Mouse (Mus musculus): Measurements from ENCODE around the gene Zfp759.
"Not testable (repeated sequence)": the region's sequence is repeated elsewhere in the genome, so short reads cannot be mapped to it uniquely, and the experiment has no call there.

Gene Zfp759

DNA sequence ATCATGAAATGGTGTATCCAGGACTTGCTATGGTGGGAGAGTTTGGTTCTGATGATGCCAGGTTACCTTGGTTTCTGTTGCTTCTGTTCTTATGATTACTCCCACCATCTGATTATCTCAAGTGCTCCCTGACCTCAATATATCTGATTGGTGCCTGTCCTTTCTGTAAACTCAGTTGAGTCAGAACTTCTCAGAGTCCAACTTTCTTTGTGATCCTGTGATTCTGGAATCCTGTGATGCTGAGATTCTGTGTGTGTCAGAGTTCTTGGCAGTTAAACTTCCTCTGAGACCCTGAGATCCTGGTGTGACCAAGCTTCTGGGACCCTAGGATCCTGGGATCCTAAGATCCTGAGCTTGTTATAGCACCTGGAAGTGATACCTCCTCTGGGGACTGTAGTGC lies at the start of gene Zfp759:
Zfp759 (plus strand) TSS at position 301 of the 400 bp plus-strand sequence.
- not testable (repeated sequence) for DNase-seq (ENCODE audit: low spot score)

DNA sequence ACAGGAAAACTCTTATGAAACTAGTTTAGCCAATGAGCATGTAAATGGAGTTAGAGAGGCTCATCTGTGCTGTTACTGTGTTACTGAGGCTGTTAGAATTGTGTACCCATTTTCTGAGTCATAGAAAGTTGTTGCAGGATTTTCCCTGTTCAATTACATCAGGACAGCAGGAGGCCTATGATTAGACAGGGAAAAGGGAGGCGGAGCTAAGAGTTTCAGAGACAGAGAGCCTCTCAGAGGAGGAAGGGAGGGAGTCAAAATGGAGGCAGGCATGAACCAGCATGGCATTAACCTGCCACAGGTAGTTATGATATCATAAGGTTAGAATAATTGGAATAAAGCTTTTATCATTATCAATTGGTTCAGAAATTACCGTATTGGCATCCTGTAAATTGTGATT lies 48.7 kb upstream of the Zfp759 start:
- DNase-seq (ENCODE audit: low spot score) = no peak

DNA sequence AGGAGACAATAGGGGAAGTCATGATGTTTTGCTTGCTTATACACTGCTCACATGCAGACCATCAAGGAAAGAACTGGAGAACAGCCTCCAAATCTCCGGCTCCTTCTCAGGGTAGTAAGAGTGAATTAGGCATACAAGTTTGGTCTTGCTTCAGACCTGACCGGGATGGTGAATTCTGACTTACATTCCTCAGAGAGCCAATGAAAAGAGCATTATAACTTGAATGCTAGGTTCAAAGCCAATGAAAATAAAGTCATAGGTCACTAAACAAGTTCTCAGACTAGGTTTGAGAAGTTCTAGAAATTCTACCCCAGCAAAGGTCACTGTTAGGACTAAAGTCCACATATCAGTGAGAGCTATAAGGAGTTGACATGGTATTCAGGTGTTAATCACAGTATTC lies 44.2 kb upstream of the Zfp759 start:
- no peak for DNase-seq (ENCODE audit: low spot score)

GRCm38 (mm10) chr13:67081142-67081713 lies 40.2 kb upstream of the Zfp759 start:
- DNase-seq (ENCODE audit: low spot score) = peak; percentile 87

DNA sequence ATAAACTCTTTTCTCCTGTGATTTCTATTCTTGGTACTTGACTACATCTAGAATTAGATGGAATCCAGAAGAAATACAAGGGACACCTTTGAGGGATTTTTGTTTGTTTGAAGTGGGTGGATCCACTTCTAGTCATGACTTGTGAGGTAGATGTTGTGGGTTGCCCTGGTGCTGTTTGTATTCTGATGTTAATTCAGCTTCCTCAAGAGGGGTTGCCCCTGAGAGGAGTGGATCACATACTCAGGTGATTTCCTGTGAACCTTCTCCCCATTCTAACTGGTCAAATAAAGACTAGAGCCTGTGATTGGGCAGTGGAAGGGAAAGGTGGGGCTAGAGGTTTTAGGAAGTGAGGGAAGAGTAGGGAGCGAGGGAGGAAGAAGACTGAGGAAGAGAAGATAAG lies 39.5 kb upstream of the Zfp759 start:
- no peak for DNase-seq (ENCODE audit: low spot score)

GRCm38 (mm10) chr13:67090154-67090553 lies 31.3 kb upstream of the Zfp759 start:
- no peak for DNase-seq (ENCODE audit: low spot score)

GRCm38 (mm10) chr13:67097876-67098275 lies 23.6 kb upstream of the Zfp759 start, which contains the start of gene Zfp708:
Zfp708 (minus strand) TSS chr13:67097976.
- no peak for DNase-seq (ENCODE audit: low spot score)

GRCm38 (mm10) chr13:67107681-67108080 lies 13.8 kb upstream of the Zfp759 start:
- no peak for DNase-seq (ENCODE audit: low spot score)

DNA sequence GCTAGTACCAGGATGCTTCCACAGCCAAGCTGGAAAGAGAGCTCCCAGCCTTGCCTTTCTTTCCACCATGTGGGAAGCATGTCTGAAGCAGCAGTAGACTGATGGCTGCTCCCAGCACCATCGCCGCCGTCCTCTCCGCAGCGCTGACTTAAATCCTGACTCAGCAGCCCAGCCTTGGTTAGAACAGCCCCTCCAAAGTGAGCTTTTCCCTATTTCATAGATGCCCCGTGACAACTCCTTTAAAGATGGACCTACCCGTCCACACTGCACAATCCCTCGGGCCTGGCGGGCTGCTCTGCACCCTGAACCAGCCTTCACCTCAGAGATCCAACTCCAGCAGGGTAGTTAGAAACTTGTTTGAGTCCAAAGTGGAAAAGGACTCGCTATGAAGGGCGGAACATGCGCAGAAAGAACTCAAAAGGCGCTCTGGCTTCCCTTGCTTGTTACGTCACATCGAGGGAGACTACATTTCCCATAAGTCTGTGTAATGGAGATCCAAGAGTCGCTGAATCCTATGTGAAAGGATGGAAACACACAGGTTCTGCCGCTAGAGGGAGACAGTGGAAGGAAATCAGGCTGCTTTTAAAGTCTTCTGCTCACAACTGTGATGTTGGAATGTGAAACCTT lies 13.2 kb upstream of the Zfp759 start, which contains the start of gene Gm28557:
Gm28557 (minus strand) TSS at position 411 of the 627 bp plus-strand sequence.
- DNase-seq (ENCODE audit: low spot score) = peak; percentile 99

DNA sequence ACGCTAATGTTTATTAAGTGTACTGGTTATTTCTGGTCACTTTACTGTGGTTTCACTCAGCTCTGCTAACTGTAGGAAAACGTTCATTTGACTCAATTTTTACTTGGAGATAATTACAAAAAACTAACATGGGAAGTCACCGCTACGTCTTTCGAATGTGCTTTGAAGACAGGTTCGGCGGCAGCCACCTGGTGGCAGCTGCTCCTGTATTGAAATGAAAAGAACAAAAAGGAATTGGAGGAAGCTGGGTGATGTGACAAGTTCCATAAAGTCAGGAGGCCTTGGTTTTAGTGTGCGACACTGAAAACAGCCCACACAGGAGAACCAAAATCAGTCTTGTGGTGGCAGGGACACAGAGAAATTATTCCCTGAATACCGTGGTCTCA lies 12.6 kb upstream of the Zfp759 start:
- DNase-seq (ENCODE audit: low spot score) = no peak

- no peak for DNase-seq (ENCODE audit: low spot score)
These were observed 9.4 kb upstream of the Zfp759 start for GRCm38 (mm10) chr13:67112096-67112495.

- DNase-seq (ENCODE audit: low spot score) = no peak
These were observed 8.2 kb upstream of the Zfp759 start for GRCm38 (mm10) chr13:67113287-67113686.

- not testable (repeated sequence) for DNase-seq (ENCODE audit: low spot score)
These were observed 5.3 kb upstream of the Zfp759 start, which contains the start of gene Rslcan18 for GRCm38 (mm10) chr13:67116163-67116562. Rslcan18 (minus strand) TSS chr13:67116263.

DNA sequence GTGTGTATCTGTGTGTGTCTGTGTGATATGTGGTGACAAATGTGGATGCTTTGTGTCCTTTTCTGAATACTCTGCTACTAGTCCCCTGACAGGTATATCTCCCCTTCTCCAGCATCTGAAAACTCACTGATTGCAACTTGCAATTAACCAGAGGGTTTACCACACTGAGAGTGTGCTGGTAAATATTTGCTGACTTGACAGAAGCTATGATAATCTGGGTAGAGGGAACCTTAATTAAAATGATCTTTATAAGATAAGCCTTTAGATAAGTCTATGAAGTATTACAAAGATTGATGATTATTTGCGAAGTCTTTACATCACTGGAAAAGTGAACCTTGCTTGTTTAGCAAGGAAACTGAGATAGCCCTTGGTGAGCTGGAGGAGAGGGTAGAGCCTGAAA lies 3.0 kb downstream of the Zfp759 start:
- DNase-seq (ENCODE audit: low spot score) = no peak

- DNase-seq (ENCODE audit: low spot score) = not testable (repeated sequence)
These were observed 6.0 kb downstream of the Zfp759 start for GRCm38 (mm10) chr13:67127507-67127906.

- peak; percentile 86 for DNase-seq (ENCODE audit: low spot score)
These were observed 6.7 kb downstream of the Zfp759 start for GRCm38 (mm10) chr13:67128038-67128721.

DNA sequence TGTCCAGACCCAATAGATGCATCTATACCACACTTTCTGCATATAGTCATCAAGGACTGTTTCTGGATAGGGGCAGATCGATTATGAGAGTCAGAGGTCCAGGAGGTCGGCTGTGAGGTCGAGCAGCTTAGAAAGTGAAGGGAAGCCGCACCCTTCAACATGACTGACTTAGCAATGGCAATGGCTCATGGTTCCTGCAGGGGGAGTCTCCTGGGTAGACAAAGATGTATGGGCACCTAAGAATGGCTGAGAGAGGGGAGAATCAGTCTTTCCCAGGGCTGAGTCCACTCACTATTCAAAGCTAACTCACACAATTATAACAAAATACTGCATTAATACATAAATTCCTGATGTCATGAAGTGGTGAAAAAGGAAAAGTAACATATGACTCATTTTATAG lies 44.7 kb downstream of the Zfp759 start:
- DNase-seq (ENCODE audit: low spot score) = not testable (repeated sequence)

GRCm38 (mm10) chr13:67172991-67173722 lies 51.7 kb downstream of the Zfp759 start, which contains the start of gene Rsl1:
Rsl1 (plus strand) TSS chr13:67173182.
- peak; percentile 67 for DNase-seq (ENCODE audit: low spot score)

DNA sequence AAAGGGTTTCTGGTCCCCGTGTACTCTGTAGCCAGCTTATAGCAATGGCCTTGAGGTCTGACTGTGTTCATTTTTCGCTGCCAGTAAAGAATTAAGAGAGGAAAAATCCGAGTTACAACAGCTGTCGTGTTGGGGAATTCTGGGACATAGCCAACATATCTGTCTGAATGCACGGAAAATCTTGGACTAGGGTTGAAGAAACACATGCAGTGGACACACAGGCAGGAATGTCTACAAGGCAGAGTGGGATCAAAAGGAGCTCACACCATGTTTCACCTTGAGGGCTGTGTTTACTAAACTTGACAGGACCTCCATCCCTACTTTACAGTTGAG lies 52.2 kb downstream of the Zfp759 start:
- DNase-seq (ENCODE audit: low spot score) = no peak
